Mouse (Mus musculus): ENCODE results near the gene Opcml.

- TF ChIP-seq CTCF (IDR thresholded peaks at IDR 0.05; ENCODE audit: extremely low read depth, insufficient read depth, insufficient read length, insufficient replicate concordance) (no peak), POLR2A (IDR thresholded peaks at IDR 0.05; ENCODE audit: low read depth, low read length) (no peak)
Measured at GRCm38 (mm10) chr9:28499841-28500794, 709.5 kb downstream of the Opcml start.

Measured in spleen, adult 2 months (tissue).